Mouse (Mus musculus): ENCODE measurements around the gene Cabcoco1.

Cabcoco1 gene

GRCm38 (mm10) chr10:68435754-68436153 lies 105.9 kb downstream of the Cabcoco1 start:
- DNase-seq (ENCODE audit: low spot score in 2 of 2) = no peak

- DNase-seq (ENCODE audit: low spot score in 2 of 2) = no peak
Observed at GRCm38 (mm10) chr10:68435001-68435560, 106.6 kb downstream of the Cabcoco1 start.

- DNase-seq (ENCODE audit: low spot score in 2 of 2) = no peak
Observed at GRCm38 (mm10) chr10:68434045-68434639, 107.6 kb downstream of the Cabcoco1 start.

- no peak for DNase-seq (ENCODE audit: low spot score in 2 of 2)
Observed at GRCm38 (mm10) chr10:68431346-68431745, 110.3 kb downstream of the Cabcoco1 start.

- no peak for DNase-seq (ENCODE audit: low spot score in 2 of 2)
Observed at GRCm38 (mm10) chr10:68430929-68431328, 110.8 kb downstream of the Cabcoco1 start.

GRCm38 (mm10) chr10:68420393-68420920 lies 121.2 kb downstream of the Cabcoco1 start:
- DNase-seq (ENCODE audit: low spot score in 2 of 2) = peak in 1 of 2 experiments; percentile 6

- DNase-seq (ENCODE audit: low spot score in 2 of 2) = no peak
Observed at GRCm38 (mm10) chr10:68419893-68420292, 121.8 kb downstream of the Cabcoco1 start.

- no peak for DNase-seq (ENCODE audit: low spot score in 2 of 2)
Observed at GRCm38 (mm10) chr10:68417074-68417790, 124.5 kb downstream of the Cabcoco1 start.

- no peak for DNase-seq (ENCODE audit: low spot score in 2 of 2)
Observed at GRCm38 (mm10) chr10:68405936-68406335, 135.8 kb downstream of the Cabcoco1 start.

- DNase-seq (ENCODE audit: low spot score in 2 of 2) = no peak
Observed at GRCm38 (mm10) chr10:68396786-68397185, 144.9 kb downstream of the Cabcoco1 start.

GRCm38 (mm10) chr10:68396083-68396482 lies 145.6 kb downstream of the Cabcoco1 start:
- no peak for DNase-seq (ENCODE audit: low spot score in 2 of 2)

- DNase-seq (ENCODE audit: low spot score in 2 of 2) = no peak
Observed at GRCm38 (mm10) chr10:68391640-68392039, 150.1 kb downstream of the Cabcoco1 start.

- peak; percentile 7 to 14 for DNase-seq (ENCODE audit: low spot score in 2 of 2)
Observed at GRCm38 (mm10) chr10:68388802-68389201, 152.9 kb downstream of the Cabcoco1 start.

GRCm38 (mm10) chr10:68388138-68388537 lies 153.6 kb downstream of the Cabcoco1 start:
- no peak for DNase-seq (ENCODE audit: low spot score in 2 of 2)

All from frontal cortex, postnatal 14 days (tissue).